Mouse (Mus musculus): ENCODE results near the gene Iqsec1.
A peak's percentile ranks its signal among the peaks of the same experiment; 100 is the strongest.

Iqsec1 gene

GRCm38 (mm10) chr6:90754927-90755612 lies 233.4 kb downstream of the Iqsec1 start:
- DNase-seq (ENCODE audit: low spot score in 2 of 2) = no peak

- DNase-seq (ENCODE audit: low spot score in 2 of 2) = no peak
Measured at GRCm38 (mm10) chr6:90754093-90754492, 234.4 kb downstream of the Iqsec1 start.

GRCm38 (mm10) chr6:90753656-90754055 lies 234.8 kb downstream of the Iqsec1 start:
- DNase-seq (ENCODE audit: low spot score in 2 of 2) = no peak

- no peak for DNase-seq (ENCODE audit: low spot score in 2 of 2)
Measured at GRCm38 (mm10) chr6:90751624-90752023, 236.9 kb downstream of the Iqsec1 start.

GRCm38 (mm10) chr6:90750091-90750490 lies 238.4 kb downstream of the Iqsec1 start:
- DNase-seq (ENCODE audit: low spot score in 2 of 2) = no peak

GRCm38 (mm10) chr6:90749414-90749937 lies 239.0 kb downstream of the Iqsec1 start:
- DNase-seq (ENCODE audit: low spot score in 2 of 2) = no peak

- no peak for DNase-seq (ENCODE audit: low spot score in 2 of 2)
Measured at GRCm38 (mm10) chr6:90748976-90749375, 239.5 kb downstream of the Iqsec1 start.

GRCm38 (mm10) chr6:90746331-90746864 lies 242.1 kb downstream of the Iqsec1 start:
- no peak for DNase-seq (ENCODE audit: low spot score in 2 of 2)

- no peak for DNase-seq (ENCODE audit: low spot score in 2 of 2)
Measured at GRCm38 (mm10) chr6:90745401-90746198, 242.9 kb downstream of the Iqsec1 start.

- DNase-seq (ENCODE audit: low spot score in 2 of 2) = no peak
Measured at GRCm38 (mm10) chr6:90742453-90742852, 246.0 kb downstream of the Iqsec1 start.

GRCm38 (mm10) chr6:90741717-90742116 lies 246.8 kb downstream of the Iqsec1 start:
- DNase-seq (ENCODE audit: low spot score in 2 of 2) = no peak

- DNase-seq (ENCODE audit: low spot score in 2 of 2) = no peak
Measured at GRCm38 (mm10) chr6:90741056-90741420, 247.4 kb downstream of the Iqsec1 start.

GRCm38 (mm10) chr6:90740348-90741055 lies 248.0 kb downstream of the Iqsec1 start:
- no peak for DNase-seq (ENCODE audit: low spot score in 2 of 2)

- DNase-seq (ENCODE audit: low spot score in 2 of 2) = peak; percentile 87 to 88
Measured at GRCm38 (mm10) chr6:90737376-90737775, 251.1 kb downstream of the Iqsec1 start.

- DNase-seq (ENCODE audit: low spot score in 2 of 2) = peak in 1 of 2 experiments; percentile 52
Measured at GRCm38 (mm10) chr6:90736691-90737245, 251.7 kb downstream of the Iqsec1 start.

GRCm38 (mm10) chr6:90736074-90736672 lies 252.3 kb downstream of the Iqsec1 start:
- no peak for DNase-seq (ENCODE audit: low spot score in 2 of 2)

GRCm38 (mm10) chr6:90735396-90736036 lies 253.0 kb downstream of the Iqsec1 start:
- no peak for DNase-seq (ENCODE audit: low spot score in 2 of 2)

GRCm38 (mm10) chr6:90734806-90735205 lies 253.7 kb downstream of the Iqsec1 start:
- no peak for DNase-seq (ENCODE audit: low spot score in 2 of 2)

- no peak for DNase-seq (ENCODE audit: low spot score in 2 of 2)
Measured at GRCm38 (mm10) chr6:90731327-90731726, 257.2 kb downstream of the Iqsec1 start.

GRCm38 (mm10) chr6:90729829-90730228 lies 258.7 kb downstream of the Iqsec1 start:
- no peak for DNase-seq (ENCODE audit: low spot score in 2 of 2)

- peak; percentile 81 to 86 for DNase-seq (ENCODE audit: low spot score in 2 of 2)
Measured at GRCm38 (mm10) chr6:90728491-90728931, 260.0 kb downstream of the Iqsec1 start.
